Mouse (Mus musculus) heart, embryonic 16.5 days (tissue): ENCODE results near the gene Fkbp10. TPM values are rescaled to one million over a fixed set of nuclear protein-coding genes. Genes with fewer than 3 reads are reported as not detected.

Experiments used
- ATAC-seq: fragments of 200-750 bp; cut with Nextera tagmentation; replicated peaks from 2 replicates; pipeline ENCODE4 v1.8.0; 2017; ENCODE audit warnings: moderate number of reproducible peaks; ENCODE audit not compliant: insufficient read depth, low FRiP score; ENCODE audit errors: extremely low read depth
- H3K27ac ChIP-seq: fragments of 300-500 bp; sonication (generic); 2 replicates; pipeline ENCODE4 v1.5.1; 2014; ENCODE audit warnings: mild to moderate bottlenecking, low read length, control low read depth, moderate library complexity
- H3K27me3 ChIP-seq: fragments of 300-500 bp; sonication (generic); 2 replicates; pipeline ENCODE4 v1.6.1; 2014; ENCODE audit warnings: low read length, mixed read lengths; ENCODE audit not compliant: control insufficient read depth, insufficient read depth
- H3K36me3 ChIP-seq: fragments of 300-500 bp; sonication (generic); 2 replicates; pipeline ENCODE4 v1.6.1; 2014; ENCODE audit not compliant: control insufficient read depth, insufficient read depth
- H3K4me1 ChIP-seq: fragments of 300-500 bp; sonication (generic); 2 replicates; pipeline ENCODE4 v1.6.1; 2014; ENCODE audit warnings: low read length, mixed read lengths; ENCODE audit not compliant: control insufficient read depth, insufficient read depth
- H3K4me2 ChIP-seq: fragments of 300-500 bp; sonication (generic); 2 replicates; pipeline ENCODE4 v1.6.1; 2014; ENCODE audit warnings: low read depth, mild to moderate bottlenecking, control low read depth, low read length
- H3K4me3 ChIP-seq: fragments of 300-500 bp; sonication (generic); 2 replicates; pipeline ENCODE4 v1.5.1; 2014; ENCODE audit warnings: mild to moderate bottlenecking, control low read depth, low read length
- H3K9ac ChIP-seq: fragments of 300-500 bp; sonication (generic); 2 replicates; pipeline ENCODE4 v1.6.1; 2014; ENCODE audit warnings: low read length, control low read depth
- H3K9me3 ChIP-seq: fragments of 300-500 bp; sonication (generic); replicated peaks from 2 replicates; pipeline ENCODE4 v1.6.1; 2016; ENCODE audit warnings: low read length; ENCODE audit not compliant: control insufficient read depth
- WGBS: fragments of 180-500 bp; shearing (Covaris S2); extraction: QIAGEN DNeasy Blood & Tissue Kit; methylation state at CpG from one replicate; pipeline ENCODE4 v1.1.7; 2014; 5-methylcytosine and 5-hydroxymethylcytosine counted together
- polyA plus RNA-seq: library from polyadenylated mRNA; unstranded; fragments of >200 nt; fragmentation: Nextera tagmentation; extraction: Ambion mirVana; gene quantifications from 2 replicates; pipeline ENCODE4 v1.2.1, GENCODE M21; 2015

The Fkbp10 gene
- 89.4 and 98.0 TPM in 2 replicates for polyA plus RNA-seq

GRCm38 (mm10) chr11:100414914-100415822 lies at the start of gene Fkbp10:
Fkbp10 (plus strand) TSS chr11:100415697.
- H3K27me3 ChIP-seq, result no peaks in the 10 kb centered on the region
- peak within 1 kb of the TSS; percentile 60 for H3K4me3 ChIP-seq
- peak within 1 kb of the TSS; percentile 74 for H3K9ac ChIP-seq
- H3K27ac ChIP-seq, result peak within 1 kb of the TSS; percentile 95
- H3K36me3 ChIP-seq, result peaks cover 3% of the 10 kb centered on the region
- ATAC-seq, result peak; percentile 29
- WGBS, result 0% methylated on average over 30 of the region's 31 CpGs
- no peaks in the 10 kb centered on the region for H3K9me3 ChIP-seq
- H3K4me2 ChIP-seq, result peak within 1 kb of the TSS; percentile 87
- peaks cover 26% of the 10 kb centered on the region for H3K4me1 ChIP-seq

GRCm38 (mm10) chr11:100369145-100369544 lies 46.4 kb upstream of the Fkbp10 start:
- H3K9me3 ChIP-seq, result no peaks in the 10 kb centered on the region
- no peak overlapping the region for H3K9ac ChIP-seq
- no peak overlapping the region for H3K27ac ChIP-seq
- H3K27me3 ChIP-seq, result no peaks in the 10 kb centered on the region
- H3K4me3 ChIP-seq, result no peak overlapping the region
- H3K4me1 ChIP-seq, result 0 out of 2 replicates have a peak, but pooled peaks cover 3% of the 10 kb centered on the region
- 55% methylated on average over 7 of the region's 7 CpGs for WGBS
- no peak overlapping the region for H3K4me2 ChIP-seq
- peaks cover 45% of the 10 kb centered on the region for H3K36me3 ChIP-seq
- ATAC-seq, result no peak

- H3K36me3 ChIP-seq, result peaks cover 48% of the 10 kb centered on the region
- no peak overlapping the region for H3K4me2 ChIP-seq
- H3K27me3 ChIP-seq, result no peaks in the 10 kb centered on the region
- WGBS, result 46% methylated on average over 8 of the region's 8 CpGs
- peak overlapping the region; percentile 4; the same call in 1 of the 2 replicates for H3K27ac ChIP-seq
- ATAC-seq, result no peak
- no peaks in the 10 kb centered on the region for H3K9me3 ChIP-seq
- H3K4me1 ChIP-seq, result 0 out of 2 replicates have a peak, but pooled peaks cover 3% of the 10 kb centered on the region
- no peak overlapping the region for H3K9ac ChIP-seq
- H3K4me3 ChIP-seq, result no peak overlapping the region
Observed at GRCm38 (mm10) chr11:100369822-100370221, 45.7 kb upstream of the Fkbp10 start.

GRCm38 (mm10) chr11:100371981-100372558 lies 43.4 kb upstream of the Fkbp10 start:
- H3K9me3 ChIP-seq, result no peaks in the 10 kb centered on the region
- peaks cover 67% of the 10 kb centered on the region for H3K36me3 ChIP-seq
- 0 out of 2 replicates have a peak, but pooled peaks cover 3% of the 10 kb centered on the region for H3K4me1 ChIP-seq
- no peak overlapping the region for H3K4me3 ChIP-seq
- ATAC-seq, result no peak
- H3K27ac ChIP-seq, result no peak overlapping the region
- WGBS, result 88% methylated on average over 8 of the region's 8 CpGs
- H3K9ac ChIP-seq, result no peak overlapping the region
- no peak overlapping the region for H3K4me2 ChIP-seq
- no peaks in the 10 kb centered on the region for H3K27me3 ChIP-seq

- ATAC-seq, result no peak
- Histone ChIP-seq H3K4me3 (no peak overlapping the region), H3K4me2 (no peak overlapping the region), H3K4me1 (no peaks in the 10 kb centered on the region), H3K9me3 (no peaks in the 10 kb centered on the region), H3K9ac (no peak overlapping the region), H3K27ac (no peak overlapping the region), H3K27me3 (no peaks in the 10 kb centered on the region), H3K36me3 (peaks cover 81% of the 10 kb centered on the region)
- 89% methylated on average over 9 of the region's 9 CpGs for WGBS
Observed at GRCm38 (mm10) chr11:100375127-100375526, 40.4 kb upstream of the Fkbp10 start.

GRCm38 (mm10) chr11:100376005-100376404 lies 39.5 kb upstream of the Fkbp10 start:
- H3K36me3 ChIP-seq, result peaks cover 81% of the 10 kb centered on the region
- no peak for ATAC-seq
- WGBS, result 64% methylated on average over 4 of the region's 4 CpGs
- H3K4me3 ChIP-seq, result no peak overlapping the region
- H3K4me2 ChIP-seq, result no peak overlapping the region
- H3K27ac ChIP-seq, result no peak overlapping the region
- H3K9ac ChIP-seq, result no peak overlapping the region
- H3K9me3 ChIP-seq, result no peaks in the 10 kb centered on the region
- no peaks in the 10 kb centered on the region for H3K27me3 ChIP-seq
- no peaks in the 10 kb centered on the region for H3K4me1 ChIP-seq

- no peak overlapping the region for H3K27ac ChIP-seq
- WGBS, result 89% methylated on average over 21 of the region's 21 CpGs
- H3K9me3 ChIP-seq, result no peaks in the 10 kb centered on the region
- H3K4me2 ChIP-seq, result no peak overlapping the region
- no peak for ATAC-seq
- peaks cover 79% of the 10 kb centered on the region for H3K36me3 ChIP-seq
- H3K4me1 ChIP-seq, result no peaks in the 10 kb centered on the region
- H3K9ac ChIP-seq, result no peak overlapping the region
- no peaks in the 10 kb centered on the region for H3K27me3 ChIP-seq
- no peak overlapping the region for H3K4me3 ChIP-seq
Observed at GRCm38 (mm10) chr11:100376746-100377389, 38.6 kb upstream of the Fkbp10 start.

GRCm38 (mm10) chr11:100377989-100378388 lies 37.5 kb upstream of the Fkbp10 start:
- no peak overlapping the region for H3K4me3 ChIP-seq
- H3K36me3 ChIP-seq, result peaks cover 79% of the 10 kb centered on the region
- 96% methylated on average over 14 of the region's 14 CpGs for WGBS
- H3K4me2 ChIP-seq, result no peak overlapping the region
- no peak overlapping the region for H3K9ac ChIP-seq
- no peaks in the 10 kb centered on the region for H3K9me3 ChIP-seq
- H3K27ac ChIP-seq, result no peak overlapping the region
- no peaks in the 10 kb centered on the region for H3K4me1 ChIP-seq
- H3K27me3 ChIP-seq, result no peaks in the 10 kb centered on the region
- ATAC-seq, result no peak
